Mouse (Mus musculus) forebrain, postnatal 0 days (tissue): ENCODE measurements around the gene Nuak1. TPM values are rescaled to one million over a fixed set of nuclear protein-coding genes. Genes with fewer than 3 reads are reported as not detected.

Experiments used
- ATAC-seq: fragments of 200-750 bp; cut with Nextera tagmentation; 2 replicates; pipeline ENCODE4 v1.8.0; 2017; ENCODE audit warnings: mild to moderate bottlenecking, moderate library complexity
- DNase-seq: peaks from one replicate; pipeline ENCODE4 v3.0.0-alpha.2; 2015
- H3K27ac ChIP-seq: fragments of 300-500 bp; sonication (generic); 2 replicates; pipeline ENCODE4 v1.5.1; 2014; ENCODE audit warnings: low read depth, mild to moderate bottlenecking, antibody characterized with exemption, low read length, moderate library complexity, mixed read lengths
- H3K27me3 ChIP-seq: fragments of 300-500 bp; sonication (generic); 2 replicates; pipeline ENCODE4 v1.6.1; 2014; ENCODE audit warnings: mild to moderate bottlenecking, low read length, mixed read lengths; ENCODE audit not compliant: insufficient read depth
- H3K36me3 ChIP-seq: fragments of 300-500 bp; sonication (generic); 2 replicates; pipeline ENCODE4 v1.6.1; 2014; ENCODE audit warnings: mild to moderate bottlenecking, moderate library complexity; ENCODE audit not compliant: insufficient read depth
- H3K4me1 ChIP-seq: fragments of 300-500 bp; sonication (generic); 2 replicates; pipeline ENCODE4 v1.6.1; 2014; ENCODE audit warnings: antibody characterized with exemption; ENCODE audit not compliant: insufficient read depth
- H3K4me2 ChIP-seq: fragments of 300-500 bp; sonication (generic); 2 replicates; pipeline ENCODE4 v1.6.1; 2014; ENCODE audit warnings: low read depth, mild to moderate bottlenecking, moderate library complexity
- H3K4me3 ChIP-seq: fragments of 300-500 bp; sonication (generic); 2 replicates; pipeline ENCODE4 v1.5.1; 2014; ENCODE audit warnings: low read depth, low read length, mixed read lengths
- H3K9ac ChIP-seq: fragments of 300-500 bp; sonication (generic); 2 replicates; pipeline ENCODE4 v1.6.1; 2014; ENCODE audit warnings: mild to moderate bottlenecking
- H3K9me3 ChIP-seq: fragments of 300-500 bp; sonication (generic); 2 replicates; pipeline ENCODE4 v1.6.1; 2016; ENCODE audit warnings: low read length
- CTCF ChIP-seq: sonication (generic); IDR thresholded peaks from 2 replicates; pipeline ENCODE4 v1.5.1; 2016; ENCODE audit warnings: antibody characterized with exemption, control low read depth, low read depth
- WGBS: fragments of 180-500 bp; shearing (Covaris S2); extraction: QIAGEN DNeasy Blood & Tissue Kit; methylation state at CpG from one replicate; pipeline ENCODE4 v1.1.7; 2014; 5-methylcytosine and 5-hydroxymethylcytosine counted together
- polyA plus RNA-seq: library from polyadenylated mRNA; unstranded; fragments of >200 nt; fragmentation: Nextera tagmentation; extraction: Ambion mirVana; gene quantifications from 2 replicates; pipeline ENCODE4 v1.2.1, GENCODE M21; 2015
- total RNA-seq: library from RNA; depleted of rRNA; stranded (reverse); fragments of >200 nt; gene quantifications from 2 replicates; pipeline ENCODE4 v1.2.3, GENCODE M21; 2014

Gene Nuak1
- total and polyA plus RNA-seq, 2 experiments from 2014 or later: 3.7 to 28.7 TPM

- Histone ChIP-seq H3K9ac (no peak overlapping the region), H3K36me3 (no peaks in the 10 kb centered on the region; the same call in 1 of the 2 replicates), H3K4me3 (no peak overlapping the region), H3K4me2 (no peak overlapping the region), H3K9me3 (no peaks in the 10 kb centered on the region), H3K27me3 (no peaks in the 10 kb centered on the region), H3K27ac (no peak overlapping the region), H3K4me1 (peaks cover 40% of the 10 kb centered on the region)
- DNase-seq (no peak), ATAC-seq (no peak)
- 78% methylated on average over 4 of the region's 4 CpGs for WGBS
- no peak for TF ChIP-seq CTCF
Measured at GRCm38 (mm10) chr10:84397276-84397675, 43.1 kb downstream of the Nuak1 start.

GRCm38 (mm10) chr10:84395885-84396659, 44.3 kb downstream of the Nuak1 start:
- no peak for DNase-seq
- Histone ChIP-seq H3K4me3 (no peak overlapping the region), H3K27me3 (no peaks in the 10 kb centered on the region), H3K4me2 (no peak overlapping the region), H3K9ac (no peak overlapping the region), H3K4me1 (peaks cover 33% of the 10 kb centered on the region), H3K9me3 (no peaks in the 10 kb centered on the region), H3K27ac (peak overlapping the region; percentile 29; the same call in 1 of the 2 replicates), H3K36me3 (peaks cover 5% of the 10 kb centered on the region; the same call in 1 of the 2 replicates)
- TF ChIP-seq CTCF: no peak
- no peak for ATAC-seq
- 53% methylated on average over 8 of the region's 8 CpGs for WGBS

GRCm38 (mm10) chr10:84395259-84395658, 45.1 kb downstream of the Nuak1 start:
- ATAC-seq (no peak), DNase-seq (no peak)
- Histone ChIP-seq H3K9me3 (no peaks in the 10 kb centered on the region), H3K4me1 (peaks cover 24% of the 10 kb centered on the region), H3K36me3 (peaks cover 5% of the 10 kb centered on the region; the same call in 1 of the 2 replicates), H3K27ac (no peak overlapping the region), H3K27me3 (no peaks in the 10 kb centered on the region), H3K4me3 (no peak overlapping the region), H3K9ac (no peak overlapping the region), H3K4me2 (no peak overlapping the region)
- WGBS: 82% methylated on average over 5 of the region's 5 CpGs
- no peak for TF ChIP-seq CTCF

- peaks cover 26% of the 10 kb centered on the region for H3K4me1 ChIP-seq
- 66% methylated on average over 12 of the region's 12 CpGs for WGBS
Measured at GRCm38 (mm10) chr10:84393881-84394280, 46.5 kb downstream of the Nuak1 start.

GRCm38 (mm10) chr10:84393405-84393804, 47.0 kb downstream of the Nuak1 start:
- no peak overlapping the region for H3K4me3 ChIP-seq
- H3K9me3 ChIP-seq: no peaks in the 10 kb centered on the region
- H3K4me1 ChIP-seq: peaks cover 29% of the 10 kb centered on the region
- H3K27ac ChIP-seq: peak overlapping the region; percentile 54
- ATAC-seq (no peak), DNase-seq (no peak)
- H3K36me3 ChIP-seq: peaks cover 5% of the 10 kb centered on the region; the same call in 1 of the 2 replicates
- H3K4me2 ChIP-seq: no peak overlapping the region
- H3K9ac ChIP-seq: no peak overlapping the region
- no peaks in the 10 kb centered on the region for H3K27me3 ChIP-seq
- TF ChIP-seq CTCF: no peak
- WGBS: 76% methylated on average over 9 of the region's 9 CpGs

More at GRCm38 (mm10) chr10:84393881-84394280, 46.5 kb downstream of the Nuak1 start:
- Histone ChIP-seq H3K27me3 (no peaks in the 10 kb centered on the region), H3K36me3 (peaks cover 5% of the 10 kb centered on the region; the same call in 1 of the 2 replicates), H3K27ac (0 out of 2 replicates have a peak overlapping the region, but pooled peaks have one; percentile 54), H3K9ac (no peak overlapping the region), H3K9me3 (no peaks in the 10 kb centered on the region), H3K4me2 (no peak overlapping the region), H3K4me3 (no peak overlapping the region)
- DNase-seq (no peak), ATAC-seq (no peak)
- no peak for TF ChIP-seq CTCF

- ATAC-seq (peak; percentile 71), DNase-seq (peak; percentile 54)
- 43% methylated on average over 3 of the region's 3 CpGs for WGBS
- no peaks in the 10 kb centered on the region for H3K9me3 ChIP-seq
- TF ChIP-seq CTCF: no peak
- H3K4me2 ChIP-seq: no peak overlapping the region
- H3K9ac ChIP-seq: no peak overlapping the region
- peak overlapping the region; percentile 1; the same call in 1 of the 2 replicates for H3K27ac ChIP-seq
- H3K27me3 ChIP-seq: no peaks in the 10 kb centered on the region
- H3K4me3 ChIP-seq: no peak overlapping the region
- peaks cover 5% of the 10 kb centered on the region; the same call in 1 of the 2 replicates for H3K36me3 ChIP-seq
- peaks cover 35% of the 10 kb centered on the region for H3K4me1 ChIP-seq
Measured at GRCm38 (mm10) chr10:84392723-84393081, 47.7 kb downstream of the Nuak1 start.
